In genomic region chr14:18284581-18284980, GRCm38 (mm10) we compare ENCODE assay signal across 9 mouse cellular contexts. TPM values are rescaled to one million over a fixed set of nuclear protein-coding genes. Genes with fewer than 3 reads are reported as not detected.
A peak's percentile ranks its signal among the peaks of the same experiment; 100 is the strongest.
DNase-seq lines count a peak whose midpoint lies in the region; ATAC-seq lines count a peak whose summit lies in the region.
"Had no signal": no experiment of that assay in that cellular context is flagged by ENCODE, and none has a peak within 500 bp of the region (broad histone marks: within the 10 kb centered on the region; RNA-seq: fewer than 3 reads in every experiment).

No protein-coding gene starts in this region.

- DNase-seq in adrenal gland, postnatal 10 days, result peak; percentile 23
- no peak for DNase-seq in adrenal gland, postnatal 25 days
- DNase-seq in kidney, adult 9 months, result peak; percentile 51
- DNase-seq in kidney, postnatal 4 days, result no peak
- peak; percentile 41 for DNase-seq in A20 (ENCODE audit: low read depth, low spot score)
- no peak for DNase-seq in left cerebral cortex, adult 9 months (ENCODE audit: low spot score in 2 of 2)
- DNase-seq in adrenal gland, adult 8-10 months, result no peak
- DNase-seq: cerebellum, adult 8-10 months had no signal

- peak; percentile 74 for ATAC-seq in common myeloid progenitor, adult 5-6 weeks (replicated peaks; ENCODE audit: low read depth, poor library complexity, severe bottlenecking)

RNA-seq across cellular contexts. Expression of gene Rpl15, which starts 13.4 kb away (rescaled TPM):
- total RNA-seq in adrenal gland, postnatal 10 days (2021), result 100 to 1,000 TPM; 997 to 998 TPM
- total RNA-seq in adrenal gland, postnatal 25 days (2021), result 574 and 813 TPM in 2 replicates
- total RNA-seq in common myeloid progenitor, adult 5-6 weeks (2017), result 2,336 and 3,207 TPM in 2 replicates
- total RNA-seq in adrenal gland, adult 8-10 months (2022), result 100 to 1,000 TPM; 673 to 753 (median 717) TPM

RNA-seq across cellular contexts. Expression of gene Nkiras1, which starts 13.6 kb away (rescaled TPM):
- 10 to 100 TPM; 19.4 to 24.0 TPM for total RNA-seq in adrenal gland, postnatal 10 days (2021)
- total RNA-seq in adrenal gland, postnatal 25 days (2021), result 24.3 and 26.0 TPM in 2 replicates
- 5.1 and 6.8 TPM in 2 replicates for total RNA-seq in common myeloid progenitor, adult 5-6 weeks (2017)
- 10 to 100 TPM; 24.8 to 27.4 (median 26.1) TPM for total RNA-seq in adrenal gland, adult 8-10 months (2022)

RNA-seq across cellular contexts. Expression of gene Nr1d2, which starts 45.7 kb away (rescaled TPM):
- total RNA-seq in adrenal gland, postnatal 10 days (2021), result 10 to 100 TPM; 32.3 to 51.7 TPM
- 98.2 and 125 TPM in 2 replicates for total RNA-seq in adrenal gland, postnatal 25 days (2021)
- 14.9 and 21.2 TPM in 2 replicates for total RNA-seq in common myeloid progenitor, adult 5-6 weeks (2017)
- total RNA-seq in adrenal gland, adult 8-10 months (2022), result 100 to 1,000 TPM in 3 of 4 experiments, 10 to 100 TPM in 1; 98.8 to 150 (median 116) TPM

RNA-seq across cellular contexts. Expression of gene Ube2e1, which starts 47.1 kb away (rescaled TPM):
- 10 to 100 TPM; 58.5 to 66.7 TPM for total RNA-seq in adrenal gland, postnatal 10 days (2021)
- 78.6 and 79.2 TPM in 2 replicates for total RNA-seq in adrenal gland, postnatal 25 days (2021)
- total RNA-seq in common myeloid progenitor, adult 5-6 weeks (2017), result 73.3 and 90.2 TPM in 2 replicates
- total RNA-seq in adrenal gland, adult 8-10 months (2022), result 100 to 1,000 TPM in 1 of 4 experiments, 10 to 100 TPM in 3; 75.9 to 101 (median 93.4) TPM

Comparison
In these comparisons a context has a peak if more than half of its experiments do, and no peak if none do; other contexts are left out.
1. DNase-seq: peak in adrenal gland, postnatal 10 days (single experiment), kidney, adult 9 months (single experiment) and A20 (single experiment); none in adrenal gland, postnatal 25 days (single experiment), kidney, postnatal 4 days (0 of 2), left cerebral cortex, adult 9 months (0 of 2) and adrenal gland, adult 8-10 months (single experiment).